Mouse (Mus musculus) G1E (cell line): Measurements from ENCODE around the gene Txlna. TPM values are rescaled to one million over a fixed set of nuclear protein-coding genes. Genes with fewer than 3 reads are reported as not detected.

Experiments
- ATAC-seq: 2 replicates; pipeline ENCODE4 v1.8.0; 2016; ENCODE audit warnings: mild to moderate bottlenecking; ENCODE audit not compliant: insufficient number of reproducible peaks, poor library complexity, low FRiP score, severe bottlenecking; ENCODE audit errors: extremely low read depth
- DNase-seq: peaks from one replicate; pipeline ENCODE4 v3.0.0; 2012; ENCODE audit warnings: low spot score
- H3K27me3 ChIP-seq: 2 replicates; pipeline ENCODE4 v1.6.1; 2012; ENCODE audit warnings: mild to moderate bottlenecking, low read length, inconsistent platforms; ENCODE audit not compliant: insufficient read depth
- H3K36me3 ChIP-seq: replicated peaks from 2 replicates; pipeline ENCODE3; 2012; ENCODE audit warnings: mild to moderate bottlenecking, inconsistent platforms
- H3K4me1 ChIP-seq: 2 replicates; pipeline ENCODE4 v1.6.1; 2012; ENCODE audit warnings: low read depth, low read length, inconsistent platforms, mixed read lengths; ENCODE audit not compliant: insufficient read depth
- H3K4me3 ChIP-seq: 2 replicates; pipeline ENCODE4 v1.5.1; 2012; ENCODE audit warnings: low read depth, mild to moderate bottlenecking, inconsistent platforms, low read length, moderate library complexity, mixed read lengths
- H3K9me3 ChIP-seq: replicated peaks from 2 replicates; pipeline ENCODE4 v1.6.1; 2012; ENCODE audit warnings: inconsistent platforms
- CTCF ChIP-seq: IDR thresholded peaks from 2 replicates; pipeline ENCODE4 v1.5.1; 2012; ENCODE audit warnings: low read depth, low read length, inconsistent platforms, mixed read lengths
- GATA1 ChIP-seq: IDR thresholded peaks from 2 replicates; pipeline ENCODE4 v1.6.1; 2012; ENCODE audit warnings: borderline replicate concordance, low read length, inconsistent platforms, mixed read lengths
- GATA2 ChIP-seq: IDR thresholded peaks from 2 replicates; pipeline ENCODE4 v1.6.1; 2012; ENCODE audit warnings: low read depth, low read length, inconsistent platforms, borderline replicate concordance
- POLR2AphosphoS5 ChIP-seq: IDR thresholded peaks from 2 replicates; pipeline ENCODE4 v1.6.1; 2012; ENCODE audit warnings: low read depth, low read length, inconsistent platforms; ENCODE audit not compliant: insufficient replicate concordance
- TAL1 ChIP-seq: conservative IDR thresholded peaks from 2 replicates; pipeline ENCODE4 v1.6.1; 2012; ENCODE audit warnings: low read depth, low read length, inconsistent platforms, mixed read lengths
- polyA plus RNA-seq: library from polyadenylated mRNA; stranded (reverse); fragments of >175 nt; gene quantifications from 2 replicates; pipeline ENCODE4 v1.2.3, GENCODE M21; 2012
- total RNA-seq, 2 experiments: library from RNA; stranded (forward) in 1 of 2; stranded (reverse) in 1 of 2; fragments of 200-1000 nt in 1 of 2; fragments of >200 nt in 1 of 2; fragmentation: Nextera tagmentation in 1 of 2; gene quantifications; 2 replicates each; pipeline ENCODE4 v1.2.3; 2014 to 2017

The Txlna gene
- total and polyA plus RNA-seq, 3 experiments = 39.7 to 79.6 (median 57.1) TPM

DNA sequence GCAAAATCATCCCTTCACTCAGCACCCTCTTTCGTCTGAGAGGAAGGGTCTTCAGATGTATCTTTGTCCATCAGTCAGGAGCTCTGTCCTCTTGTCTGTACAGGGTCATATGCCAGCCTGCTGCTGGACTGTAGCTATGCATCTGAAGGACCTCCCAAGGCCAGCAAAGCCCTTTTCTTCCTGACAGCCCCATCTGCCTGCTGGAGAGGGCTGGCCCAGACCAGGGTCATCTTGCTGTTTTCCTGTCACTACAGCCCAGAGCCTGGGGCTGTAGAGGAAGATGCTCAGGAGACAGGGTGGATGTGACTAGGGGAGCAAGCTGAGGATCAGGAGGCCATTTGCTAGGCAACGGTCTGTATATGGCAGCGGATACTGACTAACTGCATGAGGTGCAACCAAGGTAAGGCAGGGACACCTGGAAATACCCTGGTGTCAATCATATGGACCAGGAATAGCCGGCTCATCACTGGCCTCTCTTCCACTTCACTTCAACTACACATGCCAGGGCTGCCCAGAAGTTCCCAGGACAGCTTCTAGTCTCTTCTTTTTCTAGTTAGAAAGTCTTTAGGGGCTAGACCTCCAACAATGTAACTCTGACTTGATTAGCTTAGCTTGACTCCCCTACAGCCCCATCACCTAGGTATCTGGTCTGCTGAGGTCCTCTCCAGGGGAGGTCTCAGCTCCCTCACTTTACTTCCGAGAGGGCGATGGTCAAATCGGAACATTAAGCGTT, 17.9 kb downstream of the Txlna start:
- H3K9me3 ChIP-seq = no peaks in the 10 kb centered on the region
- TF ChIP-seq TAL1 (no peak), CTCF (no peak), GATA2 (no peak), POLR2AphosphoS5 (no peak), GATA1 (no peak)
- H3K4me1 ChIP-seq = peaks cover 72% of the 10 kb centered on the region
- ATAC-seq (no peak), DNase-seq (no peak)
- H3K4me3 ChIP-seq = peak overlapping the region; percentile 62; the same call in 1 of the 2 replicates
- no peaks in the 10 kb centered on the region for H3K27me3 ChIP-seq
- H3K36me3 ChIP-seq = peaks cover 73% of the 10 kb centered on the region

GRCm38 (mm10) chr4:129622120-129622802, 18.6 kb downstream of the Txlna start:
- TF ChIP-seq TAL1 = no peak
- no peak for TF ChIP-seq GATA1
- TF ChIP-seq GATA2 = no peak
- no peak for TF ChIP-seq CTCF
- no peak for TF ChIP-seq POLR2AphosphoS5
- H3K4me3 ChIP-seq = no peak overlapping the region
- peaks cover 73% of the 10 kb centered on the region for H3K4me1 ChIP-seq
- DNase-seq (no peak), ATAC-seq (no peak)
- no peaks in the 10 kb centered on the region for H3K9me3 ChIP-seq
- H3K27me3 ChIP-seq = no peaks in the 10 kb centered on the region
- H3K36me3 ChIP-seq = peaks cover 72% of the 10 kb centered on the region

DNA sequence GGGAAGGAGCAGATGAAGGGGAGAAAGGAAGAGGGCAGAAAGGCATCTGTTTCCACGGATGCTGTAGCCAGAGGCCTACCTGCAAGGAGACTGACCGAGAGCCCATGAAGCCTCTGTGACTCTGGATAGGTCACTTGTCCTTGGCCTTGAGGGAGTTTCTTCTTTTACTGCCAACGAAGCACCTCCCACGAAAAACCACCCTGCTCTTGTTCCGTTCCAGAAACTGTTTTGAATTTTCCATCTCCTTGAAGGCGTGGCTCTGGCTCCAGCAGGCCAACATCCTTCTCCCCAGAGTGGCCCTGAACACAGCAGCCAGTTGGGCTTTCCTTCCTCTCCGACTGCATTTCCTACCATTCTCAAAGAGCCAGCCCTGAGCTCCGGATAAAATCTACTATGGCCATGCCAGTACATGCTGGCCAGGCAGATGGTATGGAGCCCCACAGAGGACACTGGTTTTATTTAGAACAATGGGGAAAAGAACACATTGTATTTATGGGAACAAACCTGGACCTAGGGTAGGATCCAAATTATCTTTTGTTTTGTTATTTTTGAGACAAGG, 19.5 kb downstream of the Txlna start:
- peaks cover 72% of the 10 kb centered on the region for H3K36me3 ChIP-seq
- DNase-seq (no peak), ATAC-seq (no peak)
- TF ChIP-seq GATA1 (no peak), CTCF (no peak), TAL1 (no peak), POLR2AphosphoS5 (no peak)
- H3K4me3 ChIP-seq = no peak overlapping the region
- peaks cover 71% of the 10 kb centered on the region for H3K4me1 ChIP-seq
- H3K9me3 ChIP-seq = no peaks in the 10 kb centered on the region
- no peaks in the 10 kb centered on the region for H3K27me3 ChIP-seq

DNA sequence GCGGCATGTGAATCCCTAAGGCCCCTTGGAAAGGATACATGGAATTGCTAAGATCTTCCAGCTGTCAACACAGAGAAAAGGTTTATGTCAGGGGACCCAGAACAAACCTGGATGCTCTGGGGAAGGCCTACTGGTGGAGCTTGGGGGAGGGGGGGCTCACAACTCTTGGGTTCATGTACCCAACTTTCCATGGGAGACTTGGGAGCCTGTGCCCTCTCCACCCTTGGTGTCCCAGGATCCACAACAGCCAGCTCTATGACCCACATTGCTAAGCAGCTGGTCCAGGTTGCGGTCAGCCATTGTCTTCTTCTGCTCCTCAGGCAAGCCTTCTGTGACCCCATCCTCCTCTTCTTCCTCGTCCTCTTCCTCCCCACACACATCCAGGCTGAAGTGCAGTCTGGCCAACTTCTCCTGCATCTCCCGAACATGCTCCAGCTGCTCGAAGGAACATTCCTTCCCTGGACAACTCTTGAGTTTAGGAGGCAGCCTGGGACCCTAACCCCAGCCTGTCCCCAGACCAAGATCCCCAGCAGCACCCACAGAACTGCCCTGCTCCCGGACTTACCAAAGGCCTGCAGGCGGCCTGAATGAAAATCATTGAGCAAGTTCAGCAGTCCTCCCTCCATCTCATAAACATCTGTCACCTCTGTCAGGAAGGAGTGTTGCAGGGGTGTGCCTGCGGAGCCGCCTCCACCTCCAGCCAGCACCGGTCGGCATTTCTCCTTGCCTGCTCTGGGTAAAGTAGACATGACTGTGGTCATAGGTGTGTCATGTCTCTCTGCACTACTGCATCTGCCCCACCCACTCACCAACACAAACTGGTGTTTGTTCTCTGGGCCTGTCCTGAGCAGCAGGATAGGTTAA, 20.2 kb downstream of the Txlna start:
- no peak for DNase-seq
- TF ChIP-seq GATA1 (no peak), GATA2 (no peak), TAL1 (no peak)
- Histone ChIP-seq H3K36me3 (peaks cover 72% of the 10 kb centered on the region), H3K4me1 (peaks cover 70% of the 10 kb centered on the region), H3K4me3 (no peak overlapping the region), H3K27me3 (no peaks in the 10 kb centered on the region), H3K9me3 (no peaks in the 10 kb centered on the region)
- no peak for ATAC-seq

DNA sequence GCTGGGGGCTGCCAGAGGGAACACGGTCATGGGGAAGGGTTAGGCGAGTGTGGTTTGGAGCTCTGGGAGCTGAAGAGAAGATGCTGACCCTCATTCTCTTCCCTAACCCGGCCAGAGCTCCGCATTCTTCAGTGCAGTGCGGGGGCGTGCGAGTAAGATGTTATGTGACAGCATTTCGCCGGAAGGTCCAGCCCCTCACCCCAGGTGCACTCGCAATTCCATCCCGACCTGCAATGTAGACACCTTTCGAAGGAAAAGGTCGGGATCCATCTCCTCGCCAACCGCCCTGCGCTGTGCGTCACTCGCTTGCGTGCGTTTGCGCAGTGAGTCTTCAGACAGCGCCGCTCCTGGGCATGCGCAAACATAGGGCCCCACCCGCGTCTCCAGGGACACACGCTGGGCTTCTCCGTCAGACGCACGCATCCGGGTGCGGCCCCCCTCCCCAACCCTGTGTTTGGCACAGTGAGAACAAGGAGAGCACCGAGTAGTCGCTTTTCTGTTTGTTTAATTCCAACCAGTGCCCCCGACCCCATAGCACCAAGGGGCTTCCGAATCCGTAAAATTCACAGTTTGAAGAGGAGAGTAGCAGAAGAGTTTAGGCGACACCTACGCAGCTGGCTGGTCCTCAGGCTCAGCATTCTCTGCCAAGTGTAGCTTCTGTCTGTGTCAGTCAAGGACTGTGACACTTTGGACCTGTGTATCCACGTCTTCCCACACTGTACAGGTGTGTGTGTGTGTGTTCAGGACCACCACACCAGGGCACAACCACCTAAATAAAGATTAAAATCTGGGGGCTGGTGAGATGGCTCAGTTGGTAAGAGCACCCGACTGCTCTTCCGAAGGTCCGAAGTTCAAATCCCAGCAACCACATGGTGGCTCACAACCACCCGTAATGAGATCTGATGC, 21.8 kb downstream of the Txlna start, which contains the start of gene Iqcc:
Gene Iqcc, minus strand, starts transcription at position 314 of the 906 bp plus-strand sequence.
- Histone ChIP-seq H3K36me3 (peaks cover 65% of the 10 kb centered on the region), H3K27me3 (no peaks in the 10 kb centered on the region), H3K4me1 (peaks cover 55% of the 10 kb centered on the region), H3K9me3 (no peaks in the 10 kb centered on the region), H3K4me3 (peak within 1 kb of the TSS; percentile 84)
- DNase-seq = peak; percentile 91
- ATAC-seq = peak; percentile 84
- TF ChIP-seq POLR2AphosphoS5 (no peak), GATA1 (no peak), CTCF (no peak), GATA2 (no peak), TAL1 (no peak)
